Mouse (Mus musculus): ENCODE data around the gene A930004D18Rik.

A930004D18Rik gene

DNA sequence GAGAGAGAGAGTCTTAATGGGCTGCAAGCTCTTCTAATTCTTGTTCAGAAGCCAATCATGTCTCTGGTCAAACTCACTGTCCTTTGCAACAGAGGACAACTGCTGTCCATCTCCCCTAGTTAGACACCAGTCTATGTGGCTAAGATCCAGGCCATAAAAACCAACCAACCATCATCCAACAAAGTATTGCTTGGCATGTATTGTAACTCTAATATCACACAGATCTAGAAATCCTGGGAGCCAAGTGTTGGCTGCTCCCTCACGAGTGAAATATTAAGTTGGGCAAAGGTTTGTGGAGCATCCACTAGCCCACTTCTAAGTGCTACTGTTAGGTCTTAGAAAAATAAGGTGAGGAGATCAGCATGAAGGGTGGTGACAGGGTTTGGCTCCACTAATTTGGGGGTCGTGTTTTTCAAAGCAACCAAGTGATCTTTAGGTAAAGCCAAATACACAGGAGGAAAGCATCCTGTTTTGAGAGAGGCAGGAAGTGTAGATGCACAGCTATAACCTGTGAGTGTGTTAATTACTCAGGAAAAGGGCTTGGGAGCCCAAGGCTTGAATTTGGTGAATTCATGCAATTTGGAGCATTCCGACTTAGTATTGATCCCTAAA, 710 bp upstream of the A930004D18Rik start:
- DNase-seq (ENCODE audit: extremely low read depth, low read depth) = no peak

DNA sequence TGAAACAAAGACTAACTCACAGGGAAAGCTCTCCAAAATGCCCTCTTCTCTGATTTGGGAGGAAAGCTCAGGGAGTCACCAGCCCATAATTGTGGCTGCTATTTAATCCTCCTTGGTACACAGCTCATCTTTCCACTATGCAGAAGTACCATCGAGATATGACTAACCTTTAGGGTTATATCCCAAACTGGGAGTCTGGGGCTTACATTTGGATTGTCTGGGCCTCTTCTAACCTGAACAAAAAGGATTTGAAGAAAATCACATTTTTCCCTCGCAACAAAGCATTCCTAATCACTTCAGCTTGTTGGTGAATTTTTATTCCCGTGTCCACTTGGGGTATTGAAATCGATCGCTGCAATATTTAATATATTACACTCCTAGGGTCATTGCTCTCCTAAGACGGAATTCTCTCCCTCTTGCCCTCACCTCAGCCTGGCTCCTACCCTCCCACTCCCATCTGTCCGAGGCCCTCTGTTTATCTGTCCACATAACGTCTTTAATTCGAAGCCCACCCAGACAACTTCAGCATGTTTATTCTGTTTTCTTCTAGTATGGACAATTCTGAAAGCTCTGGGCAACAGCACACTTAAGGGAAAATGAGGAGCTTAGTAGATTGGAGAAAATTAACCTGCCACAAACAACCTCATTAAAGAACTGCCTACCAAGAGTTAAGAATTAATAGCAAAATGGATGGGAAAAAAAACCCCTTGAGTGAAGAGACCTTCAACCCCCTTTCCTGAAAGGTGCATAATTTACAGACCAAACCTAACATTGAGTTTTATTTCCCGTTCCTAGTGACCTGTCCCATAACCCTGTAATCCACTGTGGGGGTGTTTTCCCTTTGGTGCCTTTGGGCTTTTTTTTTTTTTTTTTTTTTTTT, 2.9 kb downstream of the A930004D18Rik start:
- DNase-seq (ENCODE audit: extremely low read depth, low read depth) = no peak

DNA sequence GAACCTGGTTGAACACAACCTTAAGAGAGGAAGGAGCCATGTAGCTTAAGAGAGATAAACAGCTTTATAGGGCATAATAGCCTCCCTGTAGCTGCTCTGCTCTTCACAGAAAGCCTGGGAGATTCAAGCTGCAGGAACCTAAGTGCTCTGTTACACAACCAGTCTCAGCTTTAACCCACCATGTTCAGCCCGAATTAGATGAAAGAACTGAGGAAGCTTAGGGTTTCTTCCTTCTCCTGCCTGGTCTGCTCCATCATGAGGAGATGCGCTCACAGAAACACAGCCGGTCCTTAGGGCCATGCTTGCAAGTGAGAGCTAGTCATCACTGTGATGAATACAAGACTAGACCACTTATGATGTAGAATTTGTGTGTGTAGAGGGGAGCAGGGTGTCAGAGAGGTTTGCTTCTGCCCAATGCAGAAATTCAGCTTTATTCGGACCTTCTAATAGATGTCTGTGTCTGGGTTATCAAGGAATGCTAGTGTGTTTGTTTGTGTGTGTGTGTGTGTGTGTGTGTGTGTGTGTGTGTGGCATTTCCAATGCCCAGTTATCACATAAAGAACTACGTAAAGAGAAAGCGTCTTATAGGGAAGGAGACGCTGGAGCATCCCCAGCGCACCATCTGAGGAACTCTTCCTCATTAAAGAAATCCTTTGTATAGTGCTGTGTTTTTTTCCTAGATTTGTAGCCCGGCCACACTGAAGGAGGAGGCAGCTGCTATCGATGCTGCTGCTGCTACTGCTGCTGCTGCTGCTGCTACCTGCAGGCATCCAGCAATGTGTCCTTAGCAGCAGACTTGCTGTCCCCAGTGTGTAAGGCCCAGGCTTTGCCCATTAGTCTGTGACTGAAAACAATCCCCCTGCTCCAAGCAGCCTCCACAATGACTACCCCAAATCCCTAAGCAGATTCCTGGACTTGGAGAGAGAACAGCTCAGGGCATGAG, 4.1 kb downstream of the A930004D18Rik start:
- no peak for DNase-seq (ENCODE audit: extremely low read depth, low read depth)

DNA sequence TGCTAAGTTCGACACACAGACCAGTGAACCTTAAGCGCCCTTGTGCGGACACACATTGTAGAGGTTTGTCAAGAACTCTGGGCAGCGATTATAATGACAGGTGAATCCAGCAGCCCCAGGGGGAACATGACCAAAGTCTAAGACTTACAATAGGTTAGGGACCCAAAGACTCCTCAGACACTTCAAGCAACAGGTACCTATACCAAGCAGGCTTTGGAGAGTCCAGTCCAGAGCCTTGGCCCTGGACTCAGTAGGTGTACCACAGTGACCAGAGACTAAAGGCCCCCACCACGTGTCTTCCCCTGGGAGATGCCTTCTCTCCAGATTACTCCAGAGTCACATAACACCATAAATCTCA, 5.0 kb downstream of the A930004D18Rik start:
- DNase-seq (ENCODE audit: extremely low read depth, low read depth) = no peak

DNA sequence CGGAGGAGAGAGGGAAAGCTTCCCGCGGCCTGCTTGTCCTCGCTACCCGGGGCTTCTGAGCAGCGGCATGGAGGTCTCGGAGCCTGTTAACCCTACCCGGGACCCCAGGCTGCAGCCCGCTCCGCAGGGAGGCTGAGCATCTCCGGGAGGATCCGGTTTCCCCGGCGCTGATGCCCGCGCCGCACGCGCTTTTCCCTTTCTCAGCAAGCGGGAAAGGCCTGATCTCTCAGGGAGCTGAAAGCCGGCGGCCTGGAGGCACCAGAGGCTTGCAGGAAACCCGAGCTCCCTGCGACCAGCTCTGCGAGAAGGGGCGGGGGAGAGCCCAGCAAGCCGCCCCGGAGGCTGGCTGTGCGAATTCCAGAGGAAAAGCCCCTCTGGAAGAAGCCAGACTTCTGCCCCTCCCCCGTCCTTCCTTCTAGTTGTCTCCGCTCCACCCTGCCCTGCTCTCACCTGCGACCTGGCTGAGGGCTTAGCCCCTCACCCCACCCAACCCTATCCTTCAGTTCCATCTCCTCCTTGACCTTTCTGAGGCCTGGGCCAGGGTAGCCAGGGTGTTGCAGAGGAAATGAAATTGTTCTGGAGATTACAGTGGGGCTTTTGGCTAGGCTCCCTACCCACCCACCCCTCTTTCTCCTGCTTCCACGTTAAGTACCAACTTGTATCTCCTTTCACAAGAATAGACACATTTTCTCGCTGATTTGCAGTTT, 5.6 kb downstream of the A930004D18Rik start:
- no peak for DNase-seq (ENCODE audit: extremely low read depth, low read depth)

DNA sequence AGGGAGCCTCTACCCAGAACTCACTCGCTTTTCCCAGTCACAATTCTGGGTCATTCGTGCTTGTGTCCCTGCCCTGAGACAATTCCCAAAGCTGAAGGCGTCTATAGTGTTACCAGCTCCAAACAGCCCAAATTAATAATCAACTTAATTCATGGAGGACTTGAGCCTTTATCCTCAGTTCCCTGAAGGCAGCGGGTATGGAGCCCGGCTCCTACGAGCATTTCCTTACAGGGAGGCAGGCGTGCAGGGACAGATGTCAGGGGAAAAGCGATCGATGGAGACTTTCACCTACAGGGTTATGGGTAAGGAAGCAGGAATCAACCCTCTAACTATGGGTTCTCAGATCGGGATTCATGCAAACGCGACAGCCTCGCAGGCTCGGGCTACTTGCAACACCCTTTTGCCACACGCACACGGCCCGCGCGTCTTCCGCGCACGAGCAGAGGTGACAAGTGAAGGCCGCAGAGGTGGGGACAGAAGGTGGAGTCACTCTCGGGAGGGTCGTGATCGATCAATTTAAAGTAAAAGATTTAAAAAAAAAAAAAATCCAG, 6.2 kb downstream of the A930004D18Rik start:
- no peak for DNase-seq (ENCODE audit: extremely low read depth, low read depth)

DNA sequence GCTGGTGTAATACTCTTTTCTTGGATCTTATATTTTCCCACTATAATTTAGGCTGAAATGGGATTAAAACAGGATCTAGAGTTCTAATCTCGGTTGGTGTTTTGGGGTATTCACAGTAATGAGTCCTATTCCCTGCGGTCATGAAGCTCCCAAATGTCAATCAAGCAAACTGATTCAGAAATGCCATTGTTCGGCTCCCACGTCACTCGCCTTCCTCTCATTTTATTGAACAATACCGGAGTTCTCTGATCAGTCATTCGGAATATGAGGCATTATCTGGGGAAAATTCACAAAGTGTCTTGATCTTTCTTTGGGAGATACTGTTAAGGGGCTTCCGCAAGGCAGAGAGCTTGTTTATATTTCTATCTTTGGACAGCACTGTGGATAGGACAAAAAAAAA, 7.0 kb downstream of the A930004D18Rik start:
- DNase-seq (ENCODE audit: extremely low read depth, low read depth) = no peak

DNA sequence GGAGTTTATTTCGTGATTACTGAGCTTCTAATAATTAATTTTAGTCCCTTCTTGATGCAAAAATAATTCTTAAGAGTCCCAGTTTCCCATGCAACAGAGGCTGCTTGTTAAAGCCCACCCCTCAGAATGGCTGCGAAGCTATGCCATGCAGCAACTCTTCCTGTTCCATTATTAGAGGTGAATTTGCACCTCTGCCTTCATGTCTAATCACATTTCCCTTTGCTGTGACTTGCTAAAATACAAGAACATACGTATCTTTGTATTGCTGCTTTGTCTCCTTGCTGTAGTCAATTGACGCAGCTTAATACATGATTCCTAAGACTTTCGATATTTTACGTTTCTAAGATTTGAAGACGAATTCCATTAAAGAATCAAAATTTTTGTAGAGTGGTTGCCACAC, 7.9 kb downstream of the A930004D18Rik start:
- DNase-seq (ENCODE audit: extremely low read depth, low read depth) = no peak

DNA sequence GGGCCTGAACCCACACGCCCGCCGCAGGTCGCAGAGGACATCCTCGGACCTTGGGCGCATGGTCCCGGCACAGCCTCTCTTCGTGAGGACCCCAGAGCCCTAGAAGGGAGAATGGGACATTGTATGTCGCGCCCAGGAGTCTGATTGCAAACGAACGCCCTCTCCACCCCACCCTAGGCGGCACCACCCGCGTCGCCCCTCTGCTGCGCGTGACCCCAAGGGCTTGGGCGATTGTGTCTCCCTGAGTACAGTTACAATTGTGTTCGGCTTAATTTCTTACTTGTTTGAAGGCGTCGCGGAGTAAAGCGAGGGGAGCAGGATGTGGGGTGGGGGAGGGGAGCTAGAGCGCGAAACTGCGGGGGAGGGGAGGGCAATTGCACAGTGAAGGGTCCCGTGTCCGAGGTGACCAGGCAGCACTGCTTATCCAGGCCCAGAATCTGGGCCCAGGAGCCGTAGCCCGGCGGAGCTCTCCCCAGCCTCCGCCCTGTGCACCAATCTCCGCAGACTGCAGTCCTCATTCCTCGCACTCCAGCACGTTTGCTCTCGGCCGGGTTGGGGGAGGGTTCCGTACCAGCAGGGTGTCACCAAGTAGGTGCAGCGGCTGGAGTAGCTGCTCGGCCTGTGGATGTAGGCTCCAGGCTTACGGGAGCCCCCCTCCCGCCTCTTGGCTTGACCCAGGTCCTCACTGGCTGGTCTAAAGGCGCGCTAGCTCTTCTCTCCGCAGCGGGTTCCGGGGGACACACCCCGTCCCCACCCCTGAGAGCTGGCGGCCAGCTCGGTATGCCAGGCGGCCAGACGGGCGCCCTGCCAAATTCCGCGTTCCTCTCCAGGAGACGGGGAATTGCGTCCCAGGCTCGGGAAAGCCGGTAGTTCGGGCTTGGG, 9.2 kb downstream of the A930004D18Rik start:
- peak; percentile 36 for DNase-seq (ENCODE audit: extremely low read depth, low read depth)

DNA sequence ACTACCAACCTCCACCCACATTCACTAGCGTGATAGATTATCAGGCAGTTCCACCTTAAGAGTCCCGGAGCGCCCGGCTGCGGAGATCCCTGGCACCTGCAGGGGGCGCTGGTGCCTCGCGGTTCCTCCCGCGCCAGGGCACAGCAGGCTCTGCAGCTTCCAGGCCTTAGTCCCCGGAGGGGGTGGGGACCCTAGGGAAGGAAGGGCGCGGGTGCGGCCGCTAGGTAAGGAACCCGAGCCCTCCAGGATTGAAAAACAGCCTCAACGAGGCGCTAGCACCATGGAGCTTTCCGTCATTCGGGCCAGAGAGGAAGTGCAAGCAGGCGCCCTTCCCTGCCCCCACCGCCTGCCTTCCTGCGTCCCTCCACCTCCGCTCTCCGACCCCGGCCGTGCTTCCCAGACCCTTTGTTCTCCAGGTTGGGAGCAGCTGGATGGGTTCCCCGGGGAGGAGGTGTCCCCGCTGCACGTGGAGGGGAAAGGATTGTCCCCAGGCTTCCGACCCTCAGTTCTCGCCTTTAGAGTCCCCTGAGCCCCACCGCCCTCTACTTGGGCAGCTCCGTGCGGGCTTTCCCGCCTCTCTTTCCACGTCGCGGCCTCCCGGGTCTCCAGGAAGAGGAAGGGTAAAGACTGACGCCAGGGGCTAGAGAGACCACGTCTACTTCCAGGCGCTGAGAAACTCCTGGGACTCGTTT, 9.9 kb downstream of the A930004D18Rik start:
- peak; percentile 77 for DNase-seq (ENCODE audit: extremely low read depth, low read depth)

DNA sequence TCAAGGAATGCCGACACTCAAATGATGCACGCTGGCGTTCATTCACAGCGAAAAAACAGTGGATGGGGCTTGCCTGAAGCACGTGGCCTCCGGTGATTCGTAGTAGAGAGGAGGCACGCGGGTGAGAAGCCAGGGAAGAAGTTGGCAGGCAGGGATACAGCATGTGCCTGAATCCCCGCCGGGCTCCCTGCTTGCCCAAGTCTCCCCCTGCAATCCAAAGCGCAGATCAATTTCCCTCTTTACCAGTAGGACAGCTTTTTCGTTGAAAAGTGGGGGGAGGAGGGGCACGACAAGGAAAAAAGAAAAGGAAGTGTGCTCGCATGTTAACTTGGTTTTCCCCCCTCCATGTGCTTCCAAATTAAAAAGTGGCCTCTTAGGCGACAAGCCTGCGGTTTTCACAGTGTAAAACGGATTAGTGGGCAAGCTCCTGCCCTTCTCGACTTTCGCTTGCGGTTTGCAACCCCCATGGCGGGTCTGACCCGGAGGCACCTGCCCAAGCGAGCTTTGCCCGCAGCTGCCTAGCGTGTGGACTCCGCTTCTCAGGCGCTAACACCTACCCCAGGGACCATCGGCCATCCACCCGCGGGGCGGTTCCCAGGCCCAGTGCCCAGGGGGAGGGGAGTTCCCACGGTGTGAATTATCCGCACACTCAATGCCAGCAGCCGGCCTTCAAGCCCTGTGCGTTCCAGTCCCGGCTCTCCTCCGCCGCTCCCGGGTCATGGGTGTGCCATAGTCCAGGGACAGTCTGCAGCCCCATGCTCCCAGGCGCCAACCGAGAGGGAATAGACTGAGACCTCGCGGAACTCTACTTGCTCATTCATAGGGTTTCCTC, 11.2 kb downstream of the A930004D18Rik start:
- no peak for DNase-seq (ENCODE audit: extremely low read depth, low read depth)

DNA sequence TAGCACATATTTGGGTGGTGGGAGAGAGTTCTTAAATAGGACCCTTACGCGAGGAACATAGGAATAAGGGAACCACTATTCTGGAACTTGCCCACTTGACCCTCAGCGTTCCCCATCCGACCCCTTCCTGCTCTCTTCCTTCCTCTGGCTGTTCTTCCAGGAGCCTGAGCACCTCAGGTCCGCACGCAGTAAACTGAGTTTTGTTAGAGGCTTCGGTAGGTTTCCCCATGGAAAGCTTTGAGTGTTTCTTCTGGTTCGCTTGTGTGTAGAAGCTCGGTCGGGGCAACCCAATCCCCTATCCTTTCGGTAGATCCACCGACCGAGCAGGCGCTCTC, 11.8 kb downstream of the A930004D18Rik start:
- no peak for DNase-seq (ENCODE audit: extremely low read depth, low read depth)

DNA sequence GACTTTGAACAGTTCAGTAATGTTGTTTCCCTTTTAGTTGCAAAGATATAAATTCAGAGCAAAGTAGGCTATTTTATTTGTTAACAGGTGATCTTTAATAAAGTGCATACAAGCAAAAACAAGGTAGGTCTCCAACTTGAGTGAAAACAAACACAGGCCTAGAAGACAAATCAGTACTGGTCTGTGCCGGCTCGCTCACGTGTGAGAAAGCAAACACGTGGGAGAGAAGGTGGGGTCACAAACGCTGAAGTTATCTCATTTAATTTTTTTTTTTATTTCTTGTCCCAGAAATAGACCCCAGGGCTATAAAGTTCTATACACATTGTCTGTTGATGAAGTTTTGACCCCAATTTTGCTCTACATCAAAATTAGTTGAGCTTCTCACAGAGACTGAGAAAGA, 12.4 kb downstream of the A930004D18Rik start:
- no peak for DNase-seq (ENCODE audit: extremely low read depth, low read depth)

DNA sequence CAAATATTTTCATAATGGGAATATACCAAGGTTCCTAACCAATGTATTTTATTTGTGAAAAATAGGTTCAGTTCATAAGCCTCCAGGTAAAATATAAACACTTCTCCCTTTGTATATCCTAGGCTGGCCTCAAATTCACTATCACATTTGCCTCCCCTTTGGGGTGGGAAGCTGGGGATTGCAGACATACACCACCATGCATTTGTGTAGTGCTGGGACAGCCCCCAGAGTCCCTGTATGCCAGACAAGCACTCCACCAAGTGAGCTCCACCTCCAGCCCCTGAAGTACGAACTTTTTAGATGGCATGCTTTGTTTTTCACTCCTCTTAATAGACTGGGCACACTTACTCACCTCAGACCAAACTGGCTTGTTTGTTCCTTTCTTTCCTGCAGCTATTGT, 14.7 kb downstream of the A930004D18Rik start:
- no peak for DNase-seq (ENCODE audit: extremely low read depth, low read depth)

DNA sequence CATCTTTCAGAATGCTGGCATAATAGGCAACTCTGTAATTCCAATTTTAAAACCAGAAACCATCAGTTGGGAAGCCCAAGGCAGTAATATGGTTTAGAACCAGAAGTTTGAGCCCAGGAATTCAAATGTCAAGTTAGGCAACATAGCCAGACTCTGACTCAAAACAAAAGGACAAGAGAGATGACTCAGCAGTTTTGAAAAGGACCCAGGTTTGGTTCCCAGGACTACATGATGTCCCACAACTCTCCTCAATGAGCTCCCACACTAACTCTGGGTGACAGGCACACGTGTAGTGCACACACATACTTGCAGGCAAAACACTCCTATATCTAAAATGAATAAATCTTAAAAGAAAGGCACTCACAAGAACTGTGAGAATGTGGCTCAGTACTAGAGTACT, 18.4 kb downstream of the A930004D18Rik start:
- DNase-seq (ENCODE audit: extremely low read depth, low read depth) = no peak

DNA sequence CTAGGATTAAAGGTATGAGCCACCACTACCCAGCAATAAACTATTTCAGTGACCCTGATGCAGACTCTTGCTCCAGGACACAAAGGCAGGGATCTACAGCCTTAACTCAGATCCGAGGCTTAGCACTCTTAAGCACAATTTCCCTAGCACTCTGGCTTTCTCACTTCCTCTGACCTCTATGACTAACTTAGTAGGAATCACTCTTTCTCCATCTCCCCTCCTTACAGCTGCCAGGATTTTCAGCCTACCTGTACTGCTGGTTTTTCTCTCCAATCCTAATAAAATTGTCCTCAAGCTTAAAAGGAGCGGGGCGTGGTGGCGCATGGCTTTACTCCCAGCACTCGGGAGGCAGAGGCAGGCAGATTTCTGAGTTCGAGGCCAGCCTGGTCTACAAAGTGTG, 20.2 kb downstream of the A930004D18Rik start:
- DNase-seq (ENCODE audit: extremely low read depth, low read depth) = no peak

DNA sequence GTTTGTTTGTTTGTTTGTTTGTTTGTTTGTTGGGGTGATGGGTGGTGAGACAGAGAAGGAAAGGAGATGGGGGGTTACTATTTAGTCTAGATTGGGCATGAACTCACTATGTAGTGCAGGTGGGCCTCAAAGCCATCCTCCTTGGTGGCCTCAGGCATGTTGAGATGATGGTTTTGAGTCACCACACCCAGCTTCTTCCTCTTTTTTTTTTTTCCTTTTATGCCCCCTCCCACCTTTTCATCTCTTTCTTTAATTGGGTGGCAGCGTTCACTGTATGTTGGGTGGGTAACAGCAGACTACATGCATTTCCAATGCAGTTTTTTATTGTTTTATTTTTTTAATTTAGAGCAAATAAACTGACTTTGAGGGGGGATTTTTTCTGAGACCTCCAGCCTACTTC, 20.9 kb downstream of the A930004D18Rik start:
- DNase-seq (ENCODE audit: extremely low read depth, low read depth) = no peak

DNA sequence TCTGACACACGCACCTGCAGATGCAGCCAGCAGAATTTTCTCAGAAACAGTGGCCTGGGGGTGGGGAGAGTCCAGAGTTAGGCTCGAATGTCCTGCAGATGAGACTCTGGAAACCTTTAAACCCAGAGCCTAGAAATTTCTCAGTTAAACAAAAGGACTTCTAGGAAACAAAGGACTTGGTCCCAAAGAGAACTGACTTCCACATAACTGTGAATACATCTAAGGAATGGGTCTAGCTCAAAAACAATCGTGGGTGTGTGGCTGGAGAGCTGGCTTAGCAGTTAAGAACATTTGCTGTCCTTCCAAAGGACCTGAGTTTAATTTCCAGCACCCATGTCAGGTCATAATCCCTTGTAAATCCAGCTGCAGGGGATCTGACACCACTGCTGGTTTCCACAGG, 22.0 kb downstream of the A930004D18Rik start:
- DNase-seq (ENCODE audit: extremely low read depth, low read depth) = no peak

DNA sequence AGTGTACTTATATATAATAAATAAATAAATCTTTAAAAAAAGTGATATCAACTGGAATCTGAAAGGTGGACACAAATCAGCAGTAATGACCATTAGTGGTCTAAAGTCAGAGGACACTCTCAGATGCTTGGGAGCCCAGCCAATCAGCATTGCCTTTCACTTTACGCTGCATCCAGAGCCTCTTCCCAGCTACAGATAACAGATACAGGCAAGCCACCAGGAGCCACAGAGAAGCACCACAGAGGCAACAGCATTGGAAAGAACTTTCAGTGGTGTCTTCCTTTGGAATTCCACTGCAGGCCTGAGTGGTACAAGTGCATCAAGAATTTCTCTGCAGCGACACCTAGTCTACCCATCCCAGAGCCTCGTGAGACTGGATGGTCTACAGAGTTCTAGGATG, 24.7 kb downstream of the A930004D18Rik start:
- DNase-seq (ENCODE audit: extremely low read depth, low read depth) = no peak

Data from MEL-GATA-1-ER (cell line).